Mouse (Mus musculus) spleen, postnatal 4 days (tissue): ENCODE measurements around the gene Ecm1.

Experiments used
- DNase-seq, 2 experiments: peaks; one replicate each; pipeline ENCODE4 v3.0.0; 2022; ENCODE audit warnings: low spot score in 2 of 2

The Ecm1 gene

GRCm38 (mm10) chr3:95728906-95729305 lies 10.5 kb downstream of the Ecm1 start:
- no peak for DNase-seq

GRCm38 (mm10) chr3:95726696-95727358 lies 12.5 kb downstream of the Ecm1 start:
- no peak for DNase-seq

- DNase-seq: no peak
Observed at GRCm38 (mm10) chr3:95725863-95726262, 13.5 kb downstream of the Ecm1 start.

GRCm38 (mm10) chr3:95722386-95722785 lies 17.0 kb downstream of the Ecm1 start:
- DNase-seq: no peak

- no peak for DNase-seq
Observed at GRCm38 (mm10) chr3:95718153-95718552, 21.2 kb downstream of the Ecm1 start.

- no peak for DNase-seq
Observed at GRCm38 (mm10) chr3:95716075-95716474, 23.3 kb downstream of the Ecm1 start.

- DNase-seq: no peak
Observed at GRCm38 (mm10) chr3:95709967-95710366, 29.4 kb downstream of the Ecm1 start.

GRCm38 (mm10) chr3:95709044-95709443 lies 30.3 kb downstream of the Ecm1 start:
- DNase-seq: no peak

GRCm38 (mm10) chr3:95707497-95707896 lies 31.9 kb downstream of the Ecm1 start:
- DNase-seq: no peak

GRCm38 (mm10) chr3:95706273-95706672 lies 33.1 kb downstream of the Ecm1 start:
- DNase-seq: no peak

- no peak for DNase-seq
Observed at GRCm38 (mm10) chr3:95704612-95705011, 34.8 kb downstream of the Ecm1 start.

GRCm38 (mm10) chr3:95703276-95703675 lies 36.1 kb downstream of the Ecm1 start:
- no peak for DNase-seq

GRCm38 (mm10) chr3:95701877-95702540 lies 37.4 kb downstream of the Ecm1 start:
- no peak for DNase-seq

GRCm38 (mm10) chr3:95701085-95701484 lies 38.3 kb downstream of the Ecm1 start:
- no peak for DNase-seq

- no peak for DNase-seq
Observed at GRCm38 (mm10) chr3:95700233-95700681, 39.1 kb downstream of the Ecm1 start.

GRCm38 (mm10) chr3:95698286-95698685 lies 41.1 kb downstream of the Ecm1 start:
- DNase-seq: no peak

GRCm38 (mm10) chr3:95696360-95696759 lies 43.0 kb downstream of the Ecm1 start:
- DNase-seq: no peak

- no peak for DNase-seq
Observed at GRCm38 (mm10) chr3:95695796-95696195, 43.6 kb downstream of the Ecm1 start.

GRCm38 (mm10) chr3:95694808-95695703 lies 44.3 kb downstream of the Ecm1 start:
- DNase-seq: no peak

- DNase-seq: no peak
Observed at GRCm38 (mm10) chr3:95693821-95694807, 45.3 kb downstream of the Ecm1 start.

GRCm38 (mm10) chr3:95692677-95693076 lies 46.7 kb downstream of the Ecm1 start:
- no peak for DNase-seq
